ENCODE assay signal across 9 mouse cellular contexts in the genomic region with DNA sequence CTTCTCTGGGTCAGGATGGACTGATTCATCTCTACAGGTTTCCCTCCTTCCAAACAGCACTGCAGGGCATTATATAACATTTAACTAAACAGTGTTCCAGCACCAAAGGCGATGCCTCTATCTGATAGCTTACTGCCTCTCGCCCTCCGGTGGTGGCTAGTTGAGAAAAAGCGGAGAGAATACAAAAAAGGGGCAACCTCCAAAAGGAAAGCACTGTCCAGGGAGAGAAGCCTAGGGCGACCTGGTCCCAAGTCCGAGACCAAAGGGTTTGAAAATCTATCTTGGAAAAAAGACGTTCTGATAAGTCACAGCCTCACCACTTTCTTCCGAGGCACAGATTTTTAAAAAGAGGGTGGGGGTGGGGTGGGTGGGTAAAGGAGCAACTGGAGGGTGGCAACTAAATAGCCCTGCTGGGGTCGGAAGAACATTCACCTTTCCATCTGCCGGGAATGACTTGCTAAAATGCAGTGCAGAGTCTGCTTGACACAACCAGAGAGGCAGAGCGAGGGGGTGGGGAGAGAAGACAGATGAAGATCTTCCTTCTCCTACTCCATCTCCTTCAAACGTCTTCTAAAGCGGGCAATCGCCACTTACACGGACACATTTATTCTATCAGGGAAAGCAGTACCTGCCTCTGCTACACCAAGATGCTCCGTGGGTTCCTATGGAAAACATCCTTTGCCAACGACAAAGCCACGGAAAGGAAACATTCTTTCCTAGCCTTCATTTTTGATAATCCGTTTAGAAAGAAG.
DNase-seq lines count a peak whose midpoint lies in the region; ATAC-seq and TF ChIP-seq lines count a peak whose summit lies in the region.
"Had no signal": no experiment of that assay in that cellular context is flagged by ENCODE, and none has a peak within 500 bp of the region (broad histone marks: within the 10 kb centered on the region; RNA-seq: fewer than 3 reads in every experiment).

No protein-coding gene starts in this region.

- DNase-seq in heart, postnatal 25 days (ENCODE audit: low spot score): no peak
- DNase-seq in adrenal gland, postnatal 25 days: peak; percentile 24
- DNase-seq in forebrain, embryonic 11.5 days (ENCODE audit: low spot score): peak; percentile 56
- DNase-seq in kidney, postnatal 0 days (ENCODE audit: low spot score): peak; percentile 52
- peak; percentile 26 for DNase-seq in lung, postnatal 36 days
- no peak for DNase-seq in stomach, postnatal 0 days (ENCODE audit: low spot score)
- DNase-seq in spleen, postnatal 14 days (ENCODE audit: low spot score in 2 of 2): no peak

- peak overlapping the region; percentile 86 for H3K9ac ChIP-seq in heart, embryonic 12.5 days
- H3K9ac ChIP-seq in forebrain, embryonic 11.5 days (ENCODE audit: low read length): peak overlapping the region; percentile 73
- H3K9ac ChIP-seq in kidney, postnatal 0 days (ENCODE audit: low read depth, low read length): peak overlapping the region; percentile 52
- peak overlapping the region; percentile 70 for H3K9ac ChIP-seq in stomach, postnatal 0 days (ENCODE audit: low read length)

- TF ChIP-seq CTCF in kidney, postnatal 0 days (IDR thresholded peaks at IDR 0.05; ENCODE audit: low read depth): peak; percentile 45; the same call in 1 of the 2 replicates
- TF ChIP-seq CTCF in stomach, postnatal 0 days (IDR thresholded peaks at IDR 0.05; ENCODE audit: low read depth): peak; percentile 52

- H3K4me3 ChIP-seq in heart, embryonic 12.5 days: peak overlapping the region; percentile 68
- peak overlapping the region; percentile 47 for H3K4me3 ChIP-seq in forebrain, embryonic 11.5 days (ENCODE audit: low read depth, low read length)
- H3K4me3 ChIP-seq in kidney, postnatal 0 days (replicated peaks; ENCODE audit: low read depth, low read length): peak overlapping the region; percentile 57
- H3K4me3 ChIP-seq in stomach, postnatal 0 days (ENCODE audit: low read depth, low read length): peak overlapping the region; percentile 59

- peak overlapping the region; percentile 88 for H3K4me2 ChIP-seq in heart, embryonic 12.5 days
- H3K4me2 ChIP-seq in forebrain, embryonic 11.5 days (ENCODE audit: low read depth, low read length, severe bottlenecking): peak overlapping the region; percentile 77
- H3K4me2 ChIP-seq in kidney, postnatal 0 days (ENCODE audit: low read length): peak overlapping the region; percentile 81
- peak overlapping the region; percentile 65 for H3K4me2 ChIP-seq in stomach, postnatal 0 days (replicated peaks; ENCODE audit: low read depth)

- no peaks in the 10 kb centered on the region for H3K9me3 ChIP-seq in heart, embryonic 12.5 days (replicated peaks)
- H3K9me3 ChIP-seq in forebrain, embryonic 11.5 days (ENCODE audit: control insufficient read depth, low read length): no peaks in the 10 kb centered on the region
- no peaks in the 10 kb centered on the region for H3K9me3 ChIP-seq in kidney, postnatal 0 days (replicated peaks; ENCODE audit: low read length)
- no peaks in the 10 kb centered on the region for H3K9me3 ChIP-seq in stomach, postnatal 0 days (ENCODE audit: control insufficient read depth, low read length)

- no peaks in the 10 kb centered on the region for H3K36me3 ChIP-seq in heart, embryonic 12.5 days
- H3K36me3 ChIP-seq in forebrain, embryonic 11.5 days (ENCODE audit: control insufficient read depth, insufficient read depth, low read length): no peaks in the 10 kb centered on the region
- H3K36me3 ChIP-seq in kidney, postnatal 0 days (ENCODE audit: insufficient read depth, low read length): no peaks in the 10 kb centered on the region
- no peaks in the 10 kb centered on the region for H3K36me3 ChIP-seq in stomach, postnatal 0 days (ENCODE audit: control insufficient read depth, insufficient read depth, low read length)

- peak overlapping the region; percentile 98 for H3K27ac ChIP-seq in heart, embryonic 12.5 days (ENCODE audit: poor library complexity, severe bottlenecking)
- H3K27ac ChIP-seq in forebrain, embryonic 11.5 days (ENCODE audit: low read depth, low read length): peak overlapping the region; percentile 90
- H3K27ac ChIP-seq in kidney, postnatal 0 days: peak overlapping the region; percentile 79
- peak overlapping the region; percentile 94 for H3K27ac ChIP-seq in stomach, postnatal 0 days (replicated peaks)
- H3K27ac ChIP-seq: macrophage had no signal

- under 1% methylated on average over 19 of the region's 19 CpGs for WGBS in heart, embryonic 12.5 days
- WGBS in forebrain, embryonic 11.5 days: under 1% methylated on average over 19 of the region's 19 CpGs
- 2% methylated on average over 19 of the region's 19 CpGs for WGBS in kidney, postnatal 0 days
- WGBS in stomach, postnatal 0 days: 1% methylated on average over 19 of the region's 19 CpGs

- H3K27me3 ChIP-seq in heart, embryonic 12.5 days (replicated peaks): no peaks in the 10 kb centered on the region
- no peaks in the 10 kb centered on the region for H3K27me3 ChIP-seq in forebrain, embryonic 11.5 days (ENCODE audit: control insufficient read depth, insufficient read depth, low read length)
- H3K27me3 ChIP-seq in kidney, postnatal 0 days (ENCODE audit: insufficient read depth, low read length): no peaks in the 10 kb centered on the region
- H3K27me3 ChIP-seq in stomach, postnatal 0 days (ENCODE audit: control insufficient read depth, insufficient read depth, low read length): no peaks in the 10 kb centered on the region

- peaks cover 56% of the 10 kb centered on the region for H3K4me1 ChIP-seq in heart, embryonic 12.5 days (replicated peaks)
- peaks cover 16% of the 10 kb centered on the region; the same call in 1 of the 2 replicates for H3K4me1 ChIP-seq in forebrain, embryonic 11.5 days (replicated peaks; ENCODE audit: control insufficient read depth, insufficient read depth, low read length)
- H3K4me1 ChIP-seq in kidney, postnatal 0 days (replicated peaks; ENCODE audit: insufficient read depth, low read length): peaks cover 29% of the 10 kb centered on the region
- peaks cover 13% of the 10 kb centered on the region for H3K4me1 ChIP-seq in stomach, postnatal 0 days (replicated peaks; ENCODE audit: control insufficient read depth, insufficient read depth)

- no peak for ATAC-seq in heart, embryonic 12.5 days (ENCODE audit: insufficient number of reproducible peaks, low FRiP score)
- ATAC-seq in forebrain, embryonic 11.5 days (replicated peaks; ENCODE audit: low FRiP score): no peak
- no peak for ATAC-seq in kidney, postnatal 0 days (replicated peaks; ENCODE audit: low FRiP score, low read depth)
- ATAC-seq in stomach, postnatal 0 days (ENCODE audit: low FRiP score, low TSS enrichment): no peak

- intact Hi-C loops in heart, postnatal 25 days (cut with DNase I): no loop called here

- no peak for TF ChIP-seq EP300 in stomach, postnatal 0 days (optimal IDR thresholded peaks at IDR 0.05)

Comparison
In these comparisons a context has a peak if more than half of its experiments do, and no peak if none do; other contexts are left out.
1. DNase-seq: peak in adrenal gland, postnatal 25 days (single experiment), forebrain, embryonic 11.5 days (single experiment), kidney, postnatal 0 days (single experiment) and lung, postnatal 36 days (single experiment); none in heart, postnatal 25 days (single experiment), stomach, postnatal 0 days (single experiment) and spleen, postnatal 14 days (0 of 2).
2. Peak in every context shown above with its lines, with median percentiles within 50 percentile points of each other: H3K27ac ChIP-seq, H3K4me2 ChIP-seq, H3K4me3 ChIP-seq and H3K9ac ChIP-seq.